Comparison of ENCODE assay signal across 24 mouse cellular contexts in the genomic region with DNA sequence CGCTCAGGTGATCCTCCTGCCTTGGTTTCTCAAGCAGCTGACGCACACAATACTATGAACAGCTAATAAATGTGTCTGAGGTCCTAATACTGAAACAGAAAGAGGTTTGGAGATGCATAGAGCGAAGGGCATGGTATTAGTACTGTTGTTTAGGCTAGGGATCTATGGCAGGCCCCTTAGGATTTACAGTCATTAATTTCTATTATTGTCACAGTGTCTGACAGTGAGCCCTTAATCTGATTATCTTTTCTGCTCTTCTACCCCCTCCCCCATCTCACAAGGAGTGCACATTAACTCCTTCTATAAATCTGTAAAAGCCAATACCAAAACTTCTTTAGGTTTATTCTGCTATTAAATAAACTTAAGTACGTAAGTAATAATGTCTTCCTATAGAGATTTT. TPM values are rescaled to one million over a fixed set of nuclear protein-coding genes. Genes with fewer than 3 reads are reported as not detected.
"Had no signal": no experiment of that assay in that cellular context is flagged by ENCODE, and none has a peak within 500 bp of the region (broad histone marks: within the 10 kb centered on the region; RNA-seq: fewer than 3 reads in every experiment).

No protein-coding gene starts in this region.

- H3K9ac ChIP-seq: heart, embryonic 13.5 days; heart, embryonic 15.5 days; hindbrain, embryonic 13.5 days; hindbrain, embryonic 15.5 days; kidney, embryonic 15.5 days; limb, embryonic 12.5 days had no signal

- DNase-seq: gastrocnemius, postnatal 14 days; gastrocnemius, postnatal 36 days; heart, adult 11 months; heart, adult 2 months; heart, postnatal 14 days; heart, postnatal 36 days; kidney, adult 11 months; kidney, adult 2 months; kidney, adult 9 months; kidney, postnatal 14 days; kidney, postnatal 36 days had no signal

- H3K4me2 ChIP-seq: heart, embryonic 11.5 days; heart, embryonic 13.5 days; heart, embryonic 15.5 days; hindbrain, embryonic 13.5 days; hindbrain, embryonic 15.5 days; kidney, embryonic 15.5 days; limb, embryonic 12.5 days had no signal

- H3K27ac ChIP-seq: heart, adult 2 months; heart, embryonic 13.5 days; heart, embryonic 15.5 days; hindbrain, embryonic 13.5 days; hindbrain, embryonic 15.5 days; hindbrain, postnatal 0 days; kidney, embryonic 15.5 days; kidney, postnatal 0 days; left cerebral cortex, adult 2 months; limb, embryonic 10.5 days; limb, embryonic 12.5 days had no signal

- H3K36me3 ChIP-seq: heart, embryonic 13.5 days; heart, embryonic 15.5 days; hindbrain, embryonic 13.5 days; hindbrain, embryonic 15.5 days; kidney, embryonic 15.5 days; limb, embryonic 10.5 days; limb, embryonic 12.5 days had no signal

- H3K4me1 ChIP-seq: heart, embryonic 13.5 days; heart, embryonic 15.5 days; hindbrain, embryonic 13.5 days; hindbrain, embryonic 15.5 days; kidney, embryonic 15.5 days; limb, embryonic 10.5 days; limb, embryonic 12.5 days had no signal

- H3K9me3 ChIP-seq: heart, embryonic 13.5 days; heart, embryonic 15.5 days; hindbrain, embryonic 13.5 days; hindbrain, embryonic 15.5 days; kidney, embryonic 15.5 days; limb, embryonic 10.5 days; limb, embryonic 12.5 days had no signal

- H3K4me3 ChIP-seq: heart, adult 2 months; heart, embryonic 13.5 days; heart, embryonic 15.5 days; hindbrain, embryonic 13.5 days; hindbrain, embryonic 15.5 days; kidney, embryonic 15.5 days; left cerebral cortex, adult 2 months; limb, embryonic 10.5 days; limb, embryonic 12.5 days had no signal

- ATAC-seq: hindbrain, postnatal 0 days; intestine, embryonic 16.5 days had no signal

- H3K27me3 ChIP-seq: heart, embryonic 13.5 days; heart, embryonic 15.5 days; hindbrain, embryonic 13.5 days; hindbrain, embryonic 15.5 days; kidney, embryonic 15.5 days; limb, embryonic 12.5 days had no signal

RNA-seq across cellular contexts. Expression of gene Elovl4, which starts 44.8 kb away (rescaled TPM):
- total RNA-seq: hematopoietic stem cell, adult 5-6 weeks had no signal
